Mouse (Mus musculus): ENCODE data around the gene Scn4b. TPM values are rescaled to one million over a fixed set of nuclear protein-coding genes. Genes with fewer than 3 reads are reported as not detected.

Gene Scn4b
- total RNA-seq (2015; ENCODE audit: low replicate concordance) (not detected in 2 replicates), total RNA-seq (2017; ENCODE audit: low replicate concordance) (not detected in 2 replicates)

DNA sequence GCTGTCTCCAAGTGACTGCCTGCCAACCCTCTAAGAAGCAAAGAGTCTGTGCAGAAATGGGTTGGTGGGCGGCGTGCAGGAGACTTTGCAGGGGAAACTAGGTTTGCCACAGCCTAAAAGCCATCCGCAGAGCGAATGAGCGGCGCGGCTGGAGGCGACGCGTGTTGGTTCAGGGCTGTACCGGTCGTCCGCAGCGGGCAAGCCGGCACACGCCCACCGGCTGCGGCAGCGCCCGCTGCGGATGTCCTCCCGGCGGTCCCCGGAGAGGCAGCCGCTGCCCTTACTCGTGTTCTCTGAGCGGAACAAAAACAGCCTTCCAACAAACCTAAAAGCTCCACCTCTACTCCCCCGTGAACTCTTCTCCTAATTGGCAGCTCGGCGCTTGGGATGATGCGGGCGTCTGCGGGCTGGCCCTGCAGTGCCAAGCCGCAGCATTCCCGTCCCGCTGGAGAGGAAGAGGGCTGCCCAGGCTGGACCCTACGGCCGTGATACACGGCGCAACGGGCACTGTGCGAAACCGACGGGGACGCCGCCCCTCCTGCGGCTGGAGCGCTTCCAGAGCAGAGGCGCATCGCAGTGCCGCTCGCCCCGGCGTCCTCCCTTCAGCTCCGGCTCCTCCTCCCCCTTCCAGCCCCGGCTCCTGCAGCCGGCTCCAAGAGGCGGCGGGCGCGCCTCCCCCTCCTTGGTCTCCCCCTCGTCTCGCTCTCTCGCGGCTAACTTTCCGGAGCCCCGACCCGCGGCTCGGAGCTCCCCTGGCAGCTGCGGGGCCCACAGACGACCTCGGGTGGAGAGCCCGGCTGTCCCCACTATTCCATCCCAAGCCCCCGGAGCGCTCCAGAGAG is at the start of gene Scn4b:
Gene Scn4b (plus strand): TSS at position 205 of the 842 bp plus-strand sequence.
- no peak for ATAC-seq (replicated peaks; ENCODE audit: low FRiP score, poor library complexity, severe bottlenecking)

GRCm38 (mm10) chr9:45090811-45091210 is 47.4 kb upstream of the Scn4b start:
- ATAC-seq (replicated peaks; ENCODE audit: low FRiP score, poor library complexity, severe bottlenecking), result no peak

DNA sequence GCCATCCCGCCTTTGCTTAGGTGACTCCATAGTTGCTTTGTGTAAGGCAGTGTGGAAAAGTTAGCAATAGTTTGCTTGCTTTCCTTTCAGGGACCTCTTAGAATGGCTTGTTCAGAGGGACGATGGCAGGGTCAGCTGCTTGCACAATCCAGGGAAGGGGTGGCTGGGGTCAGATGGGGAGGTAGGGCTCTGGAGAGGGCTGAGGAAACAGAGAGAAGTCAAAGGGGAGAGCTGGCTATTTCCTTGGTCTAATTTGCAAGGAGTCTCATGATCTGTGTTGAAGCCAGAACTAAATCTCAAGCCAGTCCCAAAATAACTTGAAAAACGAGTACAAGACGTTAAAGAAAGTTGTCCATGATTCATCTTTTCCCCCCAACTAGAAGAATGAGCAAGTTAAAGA is 45.6 kb upstream of the Scn4b start:
- no peak for ATAC-seq (replicated peaks; ENCODE audit: low FRiP score, poor library complexity, severe bottlenecking)

DNA sequence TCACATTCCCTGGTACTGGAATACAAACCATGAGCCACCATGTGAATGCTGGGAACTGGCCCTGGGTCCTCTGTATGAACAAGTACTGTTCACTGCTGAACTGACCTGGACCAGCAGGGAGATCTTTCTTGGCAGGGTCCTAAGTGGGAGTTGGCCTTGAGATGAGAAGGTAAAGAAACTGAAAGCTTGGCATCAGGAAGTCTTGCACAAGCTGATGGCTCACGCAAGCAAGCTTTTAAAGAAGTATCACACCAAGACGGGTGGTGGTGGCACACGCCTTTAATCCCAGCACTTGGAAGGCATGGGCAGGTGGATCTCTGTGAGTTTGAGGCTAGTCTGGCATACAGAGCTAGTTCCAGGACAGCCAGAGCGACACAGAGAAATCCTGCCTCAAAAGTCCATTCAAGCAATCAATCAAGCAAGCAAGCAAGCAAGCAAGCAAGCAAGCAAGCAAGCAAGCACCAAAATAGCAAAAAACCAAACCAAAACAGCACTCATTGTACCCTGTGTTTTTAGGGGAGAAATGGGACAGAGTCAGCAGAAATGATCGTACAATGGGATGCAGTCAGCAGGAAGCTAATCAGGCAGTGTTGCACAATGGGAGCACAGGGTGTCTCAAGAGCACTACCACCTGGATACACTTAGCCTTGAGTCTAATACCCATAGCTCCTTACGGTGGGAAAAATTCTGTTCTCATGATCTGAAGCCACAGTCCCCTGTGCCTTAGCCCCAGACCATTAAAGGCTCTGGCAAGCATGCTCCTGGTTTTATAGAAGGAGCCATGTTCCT is 42.9 kb upstream of the Scn4b start:
- no peak for ATAC-seq (replicated peaks; ENCODE audit: low FRiP score, poor library complexity, severe bottlenecking)

DNA sequence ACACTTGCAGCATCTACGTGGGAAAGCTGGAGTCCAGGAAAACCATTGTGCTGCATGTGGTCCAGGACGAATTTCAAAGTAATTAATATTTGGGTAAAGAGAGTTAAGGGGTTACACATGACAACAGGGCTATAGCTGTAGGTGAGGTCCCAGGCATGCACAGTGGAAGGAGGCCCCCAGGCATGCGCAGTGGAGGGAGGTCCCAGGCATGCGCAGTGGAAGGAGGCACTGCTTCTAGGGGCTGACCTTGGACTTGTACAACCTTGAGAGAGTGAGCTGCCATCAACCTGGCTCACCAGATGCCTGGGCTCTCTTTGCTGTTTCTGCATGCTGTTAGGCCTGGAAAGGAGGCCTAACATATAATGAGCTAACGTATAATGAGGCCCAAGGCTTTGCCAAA is 40.3 kb upstream of the Scn4b start:
- ATAC-seq (replicated peaks; ENCODE audit: low FRiP score, poor library complexity, severe bottlenecking), result no peak

GRCm38 (mm10) chr9:45098426-45098825 is 39.8 kb upstream of the Scn4b start:
- ATAC-seq (replicated peaks; ENCODE audit: low FRiP score, poor library complexity, severe bottlenecking), result no peak

DNA sequence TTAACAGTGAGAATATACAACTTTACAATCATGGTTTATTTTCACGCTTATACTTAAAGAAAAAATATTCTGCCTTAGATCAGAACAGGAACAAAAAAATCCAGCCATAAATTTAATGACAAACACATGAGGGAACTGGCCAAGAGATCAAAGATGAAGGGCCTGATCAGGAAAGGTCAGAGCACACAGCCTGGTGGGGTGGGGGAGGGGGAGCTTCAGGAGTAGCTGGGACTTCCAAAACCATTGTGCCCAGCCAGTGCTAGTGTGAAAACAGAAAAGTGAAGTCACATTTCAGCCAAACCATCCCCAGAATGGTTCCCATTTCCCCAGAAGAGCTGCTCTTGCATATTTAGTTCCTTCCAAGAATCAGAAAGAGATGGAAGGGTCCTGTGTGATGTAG is 35.7 kb upstream of the Scn4b start:
- ATAC-seq (replicated peaks; ENCODE audit: low FRiP score, poor library complexity, severe bottlenecking), result no peak

GRCm38 (mm10) chr9:45103211-45103979 is 34.8 kb upstream of the Scn4b start:
- ATAC-seq (replicated peaks; ENCODE audit: low FRiP score, poor library complexity, severe bottlenecking), result no peak

GRCm38 (mm10) chr9:45105596-45106374 is 32.4 kb upstream of the Scn4b start:
- ATAC-seq (replicated peaks; ENCODE audit: low FRiP score, poor library complexity, severe bottlenecking), result no peak

- no peak for ATAC-seq (replicated peaks; ENCODE audit: low FRiP score, poor library complexity, severe bottlenecking)
Observed at GRCm38 (mm10) chr9:45115706-45116105, 22.5 kb upstream of the Scn4b start.

GRCm38 (mm10) chr9:45116819-45117218 is 21.4 kb upstream of the Scn4b start:
- ATAC-seq (replicated peaks; ENCODE audit: low FRiP score, poor library complexity, severe bottlenecking), result no peak

DNA sequence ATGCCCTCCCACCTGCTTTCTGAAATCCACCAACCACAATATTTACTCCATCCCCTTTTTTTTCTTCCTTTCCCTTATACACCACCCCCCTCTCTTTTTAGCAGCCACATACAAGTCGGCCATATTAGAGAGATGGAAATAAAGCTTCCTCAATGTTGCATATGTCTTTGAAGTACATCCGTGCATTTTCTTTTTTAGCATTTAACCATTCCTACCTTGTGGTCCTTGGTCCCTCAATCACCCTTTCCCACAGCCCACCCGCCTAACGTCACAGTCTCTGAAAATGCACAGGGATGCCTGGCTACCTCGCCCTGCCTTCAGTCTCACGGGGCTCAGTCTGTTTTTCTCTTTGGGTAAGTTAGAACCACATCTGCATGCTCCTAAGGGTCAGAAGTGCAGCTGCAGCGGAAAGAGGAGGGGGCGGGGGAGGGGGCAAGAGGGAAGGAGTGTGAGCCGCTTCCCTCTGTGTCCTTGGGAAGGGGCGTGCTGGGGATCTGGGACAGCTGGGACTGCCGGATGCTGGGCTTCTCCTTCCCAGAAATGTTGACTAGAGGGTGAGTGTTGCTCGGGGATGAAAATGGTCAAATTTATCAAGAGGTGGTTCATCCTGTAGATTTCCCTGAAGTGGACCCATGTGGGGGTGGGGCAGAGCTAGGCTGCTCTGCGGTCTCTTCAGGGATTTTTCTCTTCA is 20.3 kb upstream of the Scn4b start, which contains the start of gene Scn2b:
Gene Scn2b (plus strand): TSS at position 42 of the 691 bp plus-strand sequence.
- ATAC-seq (replicated peaks; ENCODE audit: low FRiP score, poor library complexity, severe bottlenecking), result no peak

GRCm38 (mm10) chr9:45118552-45118951 is 19.6 kb upstream of the Scn4b start:
- ATAC-seq (replicated peaks; ENCODE audit: low FRiP score, poor library complexity, severe bottlenecking), result no peak

DNA sequence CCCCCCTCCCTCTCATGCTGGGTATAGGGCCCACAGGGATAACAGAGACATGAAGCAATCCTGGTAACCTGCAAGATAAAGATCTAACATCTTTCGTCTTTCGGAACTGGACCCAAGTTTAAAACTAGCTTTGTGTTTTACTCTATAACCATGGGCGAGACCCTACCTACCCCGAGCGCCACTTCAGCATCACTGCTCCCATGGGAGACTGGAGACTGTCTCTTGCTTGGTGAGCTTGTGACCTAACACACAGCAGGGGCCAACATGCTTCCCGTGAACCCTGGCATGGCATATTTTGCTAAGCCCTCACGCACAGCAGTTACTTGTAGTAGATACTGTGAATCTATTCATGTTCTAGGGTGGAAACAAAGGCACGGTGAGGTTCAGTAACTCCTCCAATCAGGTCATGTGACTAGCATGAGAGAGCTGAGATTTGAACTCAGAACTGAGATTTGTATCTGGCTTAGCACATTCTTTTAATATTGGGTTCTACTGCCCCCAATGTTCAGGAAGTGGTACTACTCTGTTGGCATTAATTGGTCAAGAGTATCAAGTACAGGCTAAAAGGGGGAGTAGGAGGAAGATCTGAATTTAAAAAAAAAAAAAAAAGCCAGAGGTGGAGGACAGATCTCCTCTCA is 18.8 kb upstream of the Scn4b start:
- ATAC-seq (replicated peaks; ENCODE audit: low FRiP score, poor library complexity, severe bottlenecking), result no peak

GRCm38 (mm10) chr9:45119954-45120530 is 18.2 kb upstream of the Scn4b start:
- no peak for ATAC-seq (replicated peaks; ENCODE audit: low FRiP score, poor library complexity, severe bottlenecking)

- no peak for ATAC-seq (replicated peaks; ENCODE audit: low FRiP score, poor library complexity, severe bottlenecking)
Observed at GRCm38 (mm10) chr9:45120567-45120966, 17.6 kb upstream of the Scn4b start.

GRCm38 (mm10) chr9:45121001-45121400 is 17.2 kb upstream of the Scn4b start:
- ATAC-seq (replicated peaks; ENCODE audit: low FRiP score, poor library complexity, severe bottlenecking), result no peak

GRCm38 (mm10) chr9:45121769-45122168 is 16.4 kb upstream of the Scn4b start:
- no peak for ATAC-seq (replicated peaks; ENCODE audit: low FRiP score, poor library complexity, severe bottlenecking)
